Mouse (Mus musculus) c-Kit-positive CD71-positive TER-119-negative erythroid progenitor cells, embryonic 14.5 days (primary cell): Measurements from ENCODE around the gene Wdr60.
"Not testable (repeated sequence)": the region's sequence is repeated elsewhere in the genome, so short reads cannot be mapped to it uniquely, and the experiment has no call there.

Experiments
- DNase-seq: peaks from one replicate; pipeline ENCODE4 v3.0.0-alpha.2; 2013; ENCODE audit warnings: low read depth

Gene Wdr60

DNA sequence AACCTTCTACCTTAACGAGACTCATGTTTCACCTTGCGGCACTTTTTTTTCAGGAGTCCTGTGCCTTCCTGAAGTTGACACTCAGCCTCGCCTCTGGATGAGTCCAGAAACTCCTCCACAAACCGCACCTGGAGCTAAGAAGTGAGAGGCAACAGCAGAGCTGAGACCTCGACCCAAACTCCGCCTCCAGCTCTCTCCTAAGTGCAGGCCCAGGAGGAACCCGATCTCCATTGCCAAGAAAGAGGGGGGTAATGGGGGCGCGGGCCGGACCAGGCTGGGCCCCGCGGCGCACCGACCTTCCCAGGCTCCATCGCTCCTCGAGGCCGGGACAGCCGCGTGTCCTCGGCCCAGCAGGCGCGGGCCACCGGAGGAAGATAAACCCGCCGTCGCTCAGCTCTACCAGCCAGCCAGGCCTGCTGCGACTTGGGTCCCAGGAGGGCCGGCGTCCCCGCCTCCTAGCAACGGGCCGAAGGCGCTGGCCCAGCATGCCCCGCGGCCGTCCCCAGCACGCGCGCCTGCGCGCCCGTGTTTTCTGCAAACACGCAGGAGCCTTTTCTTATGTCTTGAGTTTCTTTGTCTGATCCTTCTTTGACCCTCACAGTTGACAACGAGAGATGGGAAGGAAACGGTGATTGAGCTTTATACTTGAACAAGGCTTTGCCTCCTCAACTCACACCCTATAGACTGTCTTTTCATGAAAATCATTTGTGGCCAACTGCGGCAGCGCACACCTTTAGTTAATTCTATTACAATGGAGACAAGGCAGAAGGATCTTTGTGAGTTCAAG, at the start of gene Wdr60:
Gene Wdr60 (minus strand): TSS at position 468 of the 787 bp plus-strand sequence.
- no peak for DNase-seq

DNA sequence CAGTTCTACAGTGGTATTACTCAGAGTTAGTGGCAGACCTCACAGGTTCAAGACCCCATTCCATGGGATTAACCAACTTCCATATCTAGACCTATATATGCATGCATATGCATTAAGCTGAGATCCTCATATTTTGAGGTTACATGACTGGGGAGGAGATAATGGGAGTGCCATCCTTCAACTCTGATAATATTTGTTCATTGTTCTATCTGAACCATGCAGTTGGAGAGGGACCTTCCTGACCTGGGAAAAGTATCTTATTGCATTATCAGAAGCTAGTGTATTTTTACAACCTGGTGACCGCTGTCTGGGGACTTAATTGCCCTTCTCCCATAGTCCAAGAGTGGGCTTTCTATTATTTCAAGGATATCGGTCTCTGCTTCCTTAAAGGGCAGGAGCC, 45.8 kb upstream of the Wdr60 start:
- no peak for DNase-seq

GRCm38 (mm10) chr12:116307870-116308269, 45.0 kb upstream of the Wdr60 start:
- no peak for DNase-seq

GRCm38 (mm10) chr12:116306042-116306441, 43.2 kb upstream of the Wdr60 start:
- DNase-seq: no peak

- DNase-seq: no peak
Observed at GRCm38 (mm10) chr12:116302181-116302580, 39.4 kb upstream of the Wdr60 start.

DNA sequence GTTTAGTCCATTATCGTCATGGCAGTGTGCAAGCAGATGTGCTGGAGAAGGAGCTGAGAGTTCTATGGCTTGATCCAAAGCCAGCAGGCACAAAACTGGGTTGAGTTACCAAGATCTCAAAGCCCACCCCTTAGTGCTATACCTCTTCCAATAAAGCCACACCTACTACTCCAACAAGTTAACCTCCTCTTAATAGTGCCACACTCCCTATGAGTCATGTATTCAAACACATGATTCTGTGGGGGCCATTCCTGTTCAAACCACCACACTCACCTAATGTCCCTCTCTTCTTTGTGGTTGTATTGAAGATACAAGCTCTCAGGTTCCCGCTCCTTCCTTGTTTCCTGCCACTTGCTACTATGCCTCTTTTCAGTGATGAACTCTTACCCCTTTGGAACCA, 37.1 kb upstream of the Wdr60 start:
- DNase-seq: no peak

GRCm38 (mm10) chr12:116293599-116294292, 30.9 kb upstream of the Wdr60 start:
- DNase-seq: no peak

DNA sequence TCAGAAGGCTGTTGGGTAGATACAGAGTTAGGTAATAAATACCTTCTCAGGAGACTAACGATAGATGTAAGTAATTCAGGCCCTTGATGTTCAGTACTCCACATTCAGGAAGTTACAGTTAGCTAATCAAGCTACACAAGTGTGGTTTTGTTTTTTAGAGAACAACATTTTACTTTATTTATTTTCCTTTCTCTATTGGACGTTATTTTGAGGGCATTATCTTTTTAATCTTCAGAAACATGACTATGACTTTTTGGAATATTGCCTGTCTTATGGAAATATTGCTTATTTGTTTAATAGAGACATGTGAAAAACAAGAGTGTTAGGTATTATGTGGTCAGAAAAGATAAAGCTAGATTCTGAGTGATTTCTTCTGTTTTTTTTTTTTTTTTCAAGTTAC, 30.4 kb upstream of the Wdr60 start:
- no peak for DNase-seq

DNA sequence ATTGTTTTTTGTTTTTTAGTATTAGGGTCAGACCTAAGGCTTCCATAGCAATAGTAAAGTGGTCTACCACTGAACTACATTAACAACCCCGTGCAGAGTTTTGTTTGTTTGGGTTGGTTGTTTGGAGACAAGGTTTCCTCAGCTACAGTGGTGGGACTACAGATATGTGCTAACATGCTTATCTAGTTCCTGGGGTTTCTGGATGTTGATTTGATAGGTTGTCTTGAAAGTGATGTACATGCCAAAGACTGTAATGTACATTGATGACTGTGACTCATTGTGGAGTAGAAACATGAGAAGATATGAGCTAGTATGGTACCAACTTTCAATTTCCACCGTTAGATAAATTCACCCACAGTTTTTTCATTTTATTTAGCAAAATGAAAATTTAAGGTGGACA, 20.7 kb upstream of the Wdr60 start:
- no peak for DNase-seq

GRCm38 (mm10) chr12:116282856-116283255, 20.0 kb upstream of the Wdr60 start:
- DNase-seq: no peak

DNA sequence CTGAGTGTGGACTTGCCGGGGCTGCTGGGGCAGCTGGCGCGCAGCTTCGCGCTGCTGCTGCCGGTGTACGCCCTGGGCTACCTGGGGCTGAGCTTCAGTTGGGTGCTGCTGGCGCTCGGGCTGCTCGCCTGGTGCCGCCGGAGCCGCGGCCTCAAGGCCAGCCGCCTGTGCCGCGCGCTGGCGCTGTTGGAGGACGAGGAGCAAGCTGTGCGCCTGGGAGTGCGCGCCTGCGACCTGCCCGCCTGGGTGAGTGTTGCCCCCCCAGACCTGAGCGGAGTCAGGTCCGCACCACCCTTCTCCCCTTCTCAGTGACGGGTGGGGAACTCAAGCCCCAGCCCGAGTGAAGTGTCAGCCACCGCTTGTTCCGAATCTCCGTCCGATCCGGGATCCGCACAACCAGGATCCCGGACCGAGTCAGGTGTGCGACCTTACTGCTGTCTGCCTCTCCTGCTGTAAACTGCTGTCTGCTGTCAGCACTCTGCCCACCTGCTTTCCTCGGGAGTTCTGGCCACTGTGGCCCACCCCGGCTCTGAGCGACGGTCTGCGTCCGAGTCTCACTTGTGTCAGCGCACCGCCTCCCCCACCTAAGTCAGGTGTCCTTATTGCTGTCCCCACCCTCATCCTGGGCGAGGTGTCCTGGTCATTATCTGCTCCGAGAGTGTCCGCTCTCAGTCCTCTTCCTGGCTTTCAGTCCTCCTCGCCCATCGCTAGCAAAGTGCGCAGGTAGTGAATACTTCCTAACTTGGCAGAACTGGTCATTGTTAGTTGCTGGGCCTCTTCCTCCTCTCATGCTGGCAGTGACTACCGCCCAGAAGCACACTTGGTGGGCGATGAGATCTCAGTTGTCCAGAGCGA, 18.8 kb upstream of the Wdr60 start:
- no peak for DNase-seq

DNA sequence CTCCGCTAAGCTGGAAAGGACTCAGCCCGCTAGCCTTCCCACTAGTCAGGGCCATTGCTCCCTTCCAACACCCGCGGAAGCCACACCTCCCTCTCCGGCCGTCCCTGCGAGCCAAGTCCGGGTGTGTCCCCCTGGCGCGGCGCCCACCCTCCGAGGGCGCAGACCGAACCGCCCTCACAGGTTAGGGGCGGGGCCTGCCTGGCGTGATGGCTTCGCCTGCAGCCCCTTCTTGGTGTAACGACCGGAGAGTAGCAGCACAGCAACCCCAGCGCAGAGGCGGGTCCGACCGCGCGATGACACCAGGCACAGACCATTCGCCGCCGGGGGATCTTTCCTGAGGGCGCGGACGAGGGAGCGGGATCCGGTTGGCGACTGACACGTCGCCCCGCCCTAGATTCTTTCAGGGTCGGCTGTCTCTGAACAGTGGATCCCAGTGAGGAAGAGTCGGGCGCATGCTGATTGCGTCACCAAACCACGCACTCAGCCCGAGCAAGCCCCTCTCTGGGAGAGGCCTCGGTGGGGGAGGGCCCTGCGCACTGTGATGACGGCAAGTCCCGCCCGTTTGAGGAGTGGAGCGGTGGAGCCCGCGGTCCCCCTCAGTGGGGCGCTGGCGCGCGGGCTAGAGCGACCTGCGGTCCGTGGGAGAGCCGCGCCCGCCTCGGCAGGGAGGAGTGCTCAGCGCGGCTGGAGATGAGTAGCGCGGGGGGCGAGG, 18.0 kb upstream of the Wdr60 start, which contains the start of gene Esyt2:
Gene Esyt2 (plus strand): TSS at position 544 of the 712 bp plus-strand sequence.
- DNase-seq: peak; percentile 98

DNA sequence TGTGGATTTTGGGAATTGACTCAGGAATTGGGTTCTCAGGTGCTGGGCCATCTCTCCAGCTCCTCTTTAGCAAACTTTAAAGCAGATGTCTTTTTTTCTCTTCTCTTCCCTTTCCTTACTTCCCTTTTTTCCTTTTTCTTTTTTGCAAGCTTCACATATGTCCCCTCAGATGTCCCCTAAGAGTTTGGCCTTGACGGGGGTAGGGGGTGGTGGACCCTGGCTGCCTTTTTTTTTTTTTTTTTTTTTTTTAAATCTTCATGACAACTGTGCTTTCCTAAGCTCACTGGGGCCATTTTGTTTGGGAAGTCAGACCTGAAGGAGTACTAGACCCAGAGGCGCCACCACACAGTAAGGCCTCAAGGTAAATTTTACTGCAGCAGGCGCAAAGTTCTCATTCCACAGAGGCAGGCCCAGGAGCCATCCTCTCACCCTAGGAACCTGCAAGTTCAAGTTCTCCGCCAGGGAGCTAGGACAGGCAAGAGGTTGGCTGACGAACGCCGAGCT, 17.4 kb upstream of the Wdr60 start:
- no peak for DNase-seq

DNA sequence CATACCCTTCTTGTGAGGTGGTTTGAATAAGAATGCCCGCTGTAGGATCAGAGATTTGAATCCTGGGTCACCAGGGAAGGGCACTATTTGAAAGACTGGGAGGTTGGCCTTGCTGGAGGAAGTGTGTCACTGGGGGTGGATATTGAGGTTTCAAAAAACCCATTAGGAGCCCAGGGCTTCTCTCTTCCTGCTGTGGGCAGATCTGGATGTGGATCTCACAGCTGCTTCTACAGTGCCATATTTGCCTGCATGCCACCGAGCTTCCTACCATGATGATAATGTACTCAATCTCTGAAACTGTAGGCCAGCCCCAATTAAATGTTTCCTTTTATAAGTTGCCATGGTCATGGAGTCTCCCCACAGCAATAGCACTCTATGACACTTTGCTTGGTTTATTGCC, 16.4 kb upstream of the Wdr60 start:
- DNase-seq: no peak

- DNase-seq: no peak
Observed at GRCm38 (mm10) chr12:116278541-116278940, 15.7 kb upstream of the Wdr60 start.

GRCm38 (mm10) chr12:116276961-116277360, 14.1 kb upstream of the Wdr60 start:
- DNase-seq: no peak

- DNase-seq: no peak
Observed at GRCm38 (mm10) chr12:116275631-116276030, 12.8 kb upstream of the Wdr60 start.

GRCm38 (mm10) chr12:116275086-116275485, 12.3 kb upstream of the Wdr60 start, which contains the start of gene Gm11027:
TSS of gene Gm11027 (plus strand) at chr12:116275386.
- DNase-seq: not testable (repeated sequence)

GRCm38 (mm10) chr12:116273733-116274132, 10.9 kb upstream of the Wdr60 start:
- DNase-seq: no peak

GRCm38 (mm10) chr12:116271071-116271470, 8.2 kb upstream of the Wdr60 start:
- no peak for DNase-seq

DNA sequence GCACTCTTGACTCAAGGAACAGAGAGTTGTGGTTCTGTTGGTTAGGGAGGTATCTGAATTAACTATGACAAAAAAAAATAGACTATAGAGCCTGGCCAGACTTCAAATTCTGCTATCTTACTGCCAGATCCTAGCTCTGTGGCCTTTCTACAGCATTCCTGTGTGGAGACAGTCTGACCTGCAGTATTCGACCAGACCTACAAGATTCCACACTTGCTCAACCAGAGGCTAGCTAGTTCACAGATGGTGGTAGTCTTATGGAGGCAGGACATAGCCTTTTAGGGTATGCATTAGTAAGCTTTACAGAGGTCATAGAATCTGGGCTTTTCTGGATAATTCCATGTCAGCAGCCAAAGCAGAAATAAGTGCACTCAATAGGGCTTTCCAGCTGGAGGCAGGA, 7.7 kb upstream of the Wdr60 start:
- no peak for DNase-seq

- no peak for DNase-seq
Observed at GRCm38 (mm10) chr12:116269450-116269849, 6.6 kb upstream of the Wdr60 start.
